23 mouse cellular contexts compared by ENCODE assay signal in the genomic region with DNA sequence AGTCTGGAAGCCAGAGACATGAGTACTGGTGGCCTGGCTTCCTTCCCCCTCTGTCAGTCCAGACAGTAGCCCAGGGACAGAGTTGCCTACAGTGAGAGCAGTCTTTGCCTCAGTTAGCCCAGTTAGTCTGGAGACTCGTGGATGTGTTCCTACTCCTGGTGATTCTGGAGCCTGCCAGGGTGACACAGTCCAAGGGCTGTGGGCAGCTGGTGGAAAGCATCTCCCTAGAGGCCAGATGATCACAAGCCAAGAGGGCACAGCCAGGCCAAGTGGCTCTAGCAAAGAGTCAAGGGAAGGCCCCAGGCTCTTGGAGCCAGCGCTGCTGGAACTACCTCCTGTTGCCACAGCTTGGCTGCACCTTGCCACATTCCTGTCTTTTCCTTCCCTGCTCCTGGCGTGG. TPM values are rescaled to one million over a fixed set of nuclear protein-coding genes. Genes with fewer than 3 reads are reported as not detected.
DNase-seq lines count a peak whose midpoint lies in the region; ATAC-seq lines count a peak whose summit lies in the region.
"Had no signal": no experiment of that assay in that cellular context is flagged by ENCODE, and none has a peak within 500 bp of the region (broad histone marks: within the 10 kb centered on the region; RNA-seq: fewer than 3 reads in every experiment).

No protein-coding gene starts in this region.

- H3K4me2 ChIP-seq in kidney, embryonic 16.5 days (replicated peaks; ENCODE audit: low read depth, low read length), result no peak overlapping the region
- no peak overlapping the region for H3K4me2 ChIP-seq in liver, embryonic 11.5 days
- H3K4me2 ChIP-seq: hindbrain, embryonic 12.5 days; intestine, embryonic 15.5 days; liver, embryonic 12.5 days; midbrain, embryonic 13.5 days had no signal

- no peak overlapping the region for H3K4me3 ChIP-seq in kidney, embryonic 16.5 days (ENCODE audit: low read length)
- no peak overlapping the region for H3K4me3 ChIP-seq in liver, embryonic 11.5 days (ENCODE audit: low read depth, low read length)
- no peak overlapping the region for H3K4me3 ChIP-seq in limb, embryonic 10.5 days
- H3K4me3 ChIP-seq: hindbrain, embryonic 12.5 days; intestine, embryonic 15.5 days; liver, embryonic 12.5 days; midbrain, embryonic 13.5 days had no signal

- H3K4me1 ChIP-seq in kidney, embryonic 16.5 days (ENCODE audit: insufficient read depth, low read length), result peaks cover 4% of the 10 kb centered on the region; the same call in 1 of the 2 replicates
- H3K4me1 ChIP-seq in liver, embryonic 11.5 days (replicated peaks; ENCODE audit: control insufficient read depth, insufficient read depth, low read length), result no peaks in the 10 kb centered on the region
- H3K4me1 ChIP-seq in limb, embryonic 10.5 days, result no peaks in the 10 kb centered on the region
- H3K4me1 ChIP-seq: hindbrain, embryonic 12.5 days; intestine, embryonic 15.5 days; liver, embryonic 12.5 days; midbrain, embryonic 13.5 days had no signal

- DNase-seq in kidney, postnatal 36 days, result no peak
- DNase-seq in cerebellum, adult 11-12 months, result peak; percentile 53
- DNase-seq in cerebellum, postnatal 10 days, result peak; percentile 72 to 85
- peak; percentile 74 for DNase-seq in gastrocnemius, postnatal 14 days
- no peak for DNase-seq in liver, embryonic 11.5 days (ENCODE audit: low spot score)
- no peak for DNase-seq in limb, embryonic 10.5 days (ENCODE audit: low spot score)
- DNase-seq: kidney, postnatal 10 days; layer of hippocampus, adult 9-11 months; thymus, adult 18-20 months had no signal

- H3K9ac ChIP-seq in kidney, embryonic 16.5 days (replicated peaks; ENCODE audit: low read length), result 0 out of 2 replicates have a peak overlapping the region, but pooled peaks have one; percentile 6
- no peak overlapping the region for H3K9ac ChIP-seq in liver, embryonic 11.5 days (ENCODE audit: low read depth, low read length)
- H3K9ac ChIP-seq: hindbrain, embryonic 12.5 days; intestine, embryonic 15.5 days; liver, embryonic 12.5 days; midbrain, embryonic 13.5 days had no signal

- no peaks in the 10 kb centered on the region for H3K9me3 ChIP-seq in kidney, embryonic 16.5 days (ENCODE audit: low read length)
- H3K9me3 ChIP-seq in liver, embryonic 11.5 days (ENCODE audit: control insufficient read depth, low read length), result no peaks in the 10 kb centered on the region
- no peaks in the 10 kb centered on the region for H3K9me3 ChIP-seq in limb, embryonic 10.5 days (replicated peaks)
- H3K9me3 ChIP-seq: hindbrain, embryonic 12.5 days; intestine, embryonic 15.5 days; liver, embryonic 12.5 days; midbrain, embryonic 13.5 days had no signal

- H3K36me3 ChIP-seq in kidney, embryonic 16.5 days (ENCODE audit: insufficient read depth, low read length), result peaks cover 25% of the 10 kb centered on the region
- H3K36me3 ChIP-seq in liver, embryonic 11.5 days (ENCODE audit: control insufficient read depth, insufficient read depth, low read length), result peaks cover 2% of the 10 kb centered on the region; the same call in 1 of the 2 replicates
- H3K36me3 ChIP-seq in limb, embryonic 10.5 days, result peaks cover 83% of the 10 kb centered on the region

- ATAC-seq in kidney, embryonic 16.5 days (ENCODE audit: low FRiP score, low TSS enrichment), result no peak
- ATAC-seq in liver, embryonic 11.5 days (replicated peaks; ENCODE audit: low FRiP score), result no peak
- no peak for ATAC-seq in monocyte, adult 5-6 weeks (replicated peaks; ENCODE audit: insufficient number of reproducible peaks, low FRiP score, low TSS enrichment, poor library complexity, severe bottlenecking)
- ATAC-seq: activated CD4-positive, CD25-positive, alpha-beta regulatory T cell, adult 4 months; intestine, embryonic 15.5 days; liver, embryonic 12.5 days; midbrain, embryonic 13.5 days; Patski had no signal

- 74% methylated on average over 3 of the region's 3 CpGs for WGBS in kidney, embryonic 16.5 days
- 67% methylated on average over 3 of the region's 3 CpGs for WGBS in liver, embryonic 11.5 days
- WGBS in limb, embryonic 10.5 days, result 83% methylated on average over 3 of the region's 3 CpGs

- intact Hi-C loops in gastrocnemius, postnatal 14 days (cut with DNase I; ENCODE audit: low total_unique reads), result no loop called here

- H3K27ac ChIP-seq in kidney, embryonic 16.5 days (ENCODE audit: low read length), result no peak overlapping the region
- H3K27ac ChIP-seq in liver, embryonic 11.5 days (ENCODE audit: low read depth, low read length), result no peak overlapping the region
- no peak overlapping the region for H3K27ac ChIP-seq in limb, embryonic 10.5 days
- H3K27ac ChIP-seq: hindbrain, embryonic 12.5 days; intestine, embryonic 15.5 days; liver, embryonic 12.5 days; midbrain, embryonic 13.5 days had no signal

- H3K27me3 ChIP-seq in kidney, embryonic 16.5 days (ENCODE audit: insufficient read depth, low read length), result no peaks in the 10 kb centered on the region
- no peaks in the 10 kb centered on the region for H3K27me3 ChIP-seq in liver, embryonic 11.5 days (replicated peaks; ENCODE audit: control insufficient read depth, insufficient read depth, low read length)
- no peaks in the 10 kb centered on the region for H3K27me3 ChIP-seq in limb, embryonic 10.5 days (ENCODE audit: low read depth, poor library complexity, severe bottlenecking)
- H3K27me3 ChIP-seq: hindbrain, embryonic 12.5 days; intestine, embryonic 15.5 days; liver, embryonic 12.5 days; midbrain, embryonic 13.5 days; Patski had no signal

RNA-seq across cellular contexts. Expression of gene Upk3b, which starts 12.6 kb away (rescaled TPM):
- 3.6 and 6.1 TPM in 2 replicates for polyA plus RNA-seq in kidney, embryonic 16.5 days (2015; fragmentation: Nextera tagmentation; extraction: Ambion mirVana)
- total RNA-seq in gastrocnemius, postnatal 14 days (2021), result not detected
- 15.2 and 16.6 TPM in 2 replicates for polyA plus RNA-seq in liver, embryonic 11.5 days (2014; fragmentation: Nextera tagmentation; extraction: Ambion mirVana)
- not detected in 3 replicates for total RNA-seq in monocyte, adult 5-6 weeks (2017)
- 1.5 and 5.5 TPM in 2 replicates for polyA plus RNA-seq in limb, embryonic 10.5 days (2016; fragmentation: Nextera tagmentation; extraction: Ambion mirVana)
- total RNA-seq: left cerebral cortex, postnatal 36 days; neutrophil, adult 5-6 weeks had no signal
- polyA plus RNA-seq: activated CD4-positive, CD25-positive, alpha-beta regulatory T cell, adult 4 months; forebrain, embryonic 11.5 days; midbrain, embryonic 13.5 days had no signal

RNA-seq across cellular contexts. Expression of gene Upk3bl, which starts 28.6 kb away (rescaled TPM):
- 2.2 and 3.6 TPM in 2 replicates for polyA plus RNA-seq in kidney, embryonic 16.5 days (2015; fragmentation: Nextera tagmentation; extraction: Ambion mirVana)
- total RNA-seq in gastrocnemius, postnatal 14 days (2021), result under 1 TPM in 1 of 2 experiments, not detected in 1; 0.27 TPM
- 0.78 and 0.97 TPM in 2 replicates for polyA plus RNA-seq in liver, embryonic 11.5 days (2014; fragmentation: Nextera tagmentation; extraction: Ambion mirVana)
- not detected in 3 replicates for total RNA-seq in monocyte, adult 5-6 weeks (2017)
- polyA plus RNA-seq in limb, embryonic 10.5 days (2016; fragmentation: Nextera tagmentation; extraction: Ambion mirVana), result 3.5 and 4.9 TPM in 2 replicates
- total RNA-seq: heart, adult 8-10 months; left cerebral cortex, postnatal 36 days had no signal
- polyA plus RNA-seq: activated CD4-positive, CD25-positive, alpha-beta regulatory T cell, adult 4 months; midbrain, embryonic 13.5 days had no signal

RNA-seq across cellular contexts. Expression of gene Dtx2, which starts 31.1 kb away (rescaled TPM):
- polyA plus RNA-seq in kidney, embryonic 16.5 days (2015; fragmentation: Nextera tagmentation; extraction: Ambion mirVana), result 32.9 and 36.3 TPM in 2 replicates
- total RNA-seq in gastrocnemius, postnatal 14 days (2021), result 1 to 10 TPM; 6.7 to 7.5 TPM
- polyA plus RNA-seq in liver, embryonic 11.5 days (2014; fragmentation: Nextera tagmentation; extraction: Ambion mirVana), result 20.0 and 20.3 TPM in 2 replicates
- 5.4 to 11.2 TPM (median 6.8 TPM) in 3 replicates for total RNA-seq in monocyte, adult 5-6 weeks (2017)
- 41.5 and 42.3 TPM in 2 replicates for polyA plus RNA-seq in limb, embryonic 10.5 days (2016; fragmentation: Nextera tagmentation; extraction: Ambion mirVana)

RNA-seq across cellular contexts. Expression of gene Zp3, which starts 45.8 kb away (rescaled TPM):
- 0.18 and 0.20 TPM in 2 replicates for polyA plus RNA-seq in kidney, embryonic 16.5 days (2015; fragmentation: Nextera tagmentation; extraction: Ambion mirVana)
- not detected for total RNA-seq in gastrocnemius, postnatal 14 days (2021)
- polyA plus RNA-seq in liver, embryonic 11.5 days (2014; fragmentation: Nextera tagmentation; extraction: Ambion mirVana), result not detected in 2 replicates
- not detected in 3 replicates for total RNA-seq in monocyte, adult 5-6 weeks (2017)
- not detected in 2 replicates for polyA plus RNA-seq in limb, embryonic 10.5 days (2016; fragmentation: Nextera tagmentation; extraction: Ambion mirVana)
- total RNA-seq: heart, adult 8-10 months; left cerebral cortex, postnatal 36 days; neutrophil, adult 5-6 weeks had no signal
- polyA plus RNA-seq: activated CD4-positive, CD25-positive, alpha-beta regulatory T cell, adult 4 months; forebrain, embryonic 11.5 days; heart, embryonic 16.5 days; liver, embryonic 12.5 days; midbrain, embryonic 13.5 days; small intestine, adult 2 months had no signal

RNA-seq across cellular contexts. Expression of gene Ssc4d, which starts 51.4 kb away (rescaled TPM):
- 11.3 and 11.8 TPM in 2 replicates for polyA plus RNA-seq in kidney, embryonic 16.5 days (2015; fragmentation: Nextera tagmentation; extraction: Ambion mirVana)
- 1 to 10 TPM in 1 of 2 experiments, under 1 TPM in 1; 0.73 to 1.6 TPM for total RNA-seq in gastrocnemius, postnatal 14 days (2021)
- 3.0 and 3.1 TPM in 2 replicates for polyA plus RNA-seq in liver, embryonic 11.5 days (2014; fragmentation: Nextera tagmentation; extraction: Ambion mirVana)
- 1.5 to 1.9 TPM in 2 of 3 replicates, not detected in the other for total RNA-seq in monocyte, adult 5-6 weeks (2017)
- 3.3 and 4.1 TPM in 2 replicates for polyA plus RNA-seq in limb, embryonic 10.5 days (2016; fragmentation: Nextera tagmentation; extraction: Ambion mirVana)

Comparison
In these comparisons a context has a peak if more than half of its experiments do, and no peak if none do; other contexts are left out.
1. DNase-seq: peak in cerebellum, adult 11-12 months (single experiment), cerebellum, postnatal 10 days (2 of 2) and gastrocnemius, postnatal 14 days (single experiment); none in kidney, postnatal 36 days (0 of 2), liver, embryonic 11.5 days (single experiment) and limb, embryonic 10.5 days (single experiment).